Mouse (Mus musculus) naive thymus-derived CD4-positive, alpha-beta T cell, adult 2 months (primary cell): ENCODE results near the gene A930004D18Rik.

ENCODE experiments used
- DNase-seq: peaks from one replicate; pipeline ENCODE4 v3.0.0-alpha.2; 2011; ENCODE audit warnings: low read depth

A930004D18Rik gene

DNA sequence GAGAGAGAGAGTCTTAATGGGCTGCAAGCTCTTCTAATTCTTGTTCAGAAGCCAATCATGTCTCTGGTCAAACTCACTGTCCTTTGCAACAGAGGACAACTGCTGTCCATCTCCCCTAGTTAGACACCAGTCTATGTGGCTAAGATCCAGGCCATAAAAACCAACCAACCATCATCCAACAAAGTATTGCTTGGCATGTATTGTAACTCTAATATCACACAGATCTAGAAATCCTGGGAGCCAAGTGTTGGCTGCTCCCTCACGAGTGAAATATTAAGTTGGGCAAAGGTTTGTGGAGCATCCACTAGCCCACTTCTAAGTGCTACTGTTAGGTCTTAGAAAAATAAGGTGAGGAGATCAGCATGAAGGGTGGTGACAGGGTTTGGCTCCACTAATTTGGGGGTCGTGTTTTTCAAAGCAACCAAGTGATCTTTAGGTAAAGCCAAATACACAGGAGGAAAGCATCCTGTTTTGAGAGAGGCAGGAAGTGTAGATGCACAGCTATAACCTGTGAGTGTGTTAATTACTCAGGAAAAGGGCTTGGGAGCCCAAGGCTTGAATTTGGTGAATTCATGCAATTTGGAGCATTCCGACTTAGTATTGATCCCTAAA is 710 bp upstream of the A930004D18Rik start:
- DNase-seq = no peak

GRCm38 (mm10) chr2:18034371-18035250 is 2.9 kb downstream of the A930004D18Rik start:
- no peak for DNase-seq

- no peak for DNase-seq
Observed at GRCm38 (mm10) chr2:18033166-18034108, 4.1 kb downstream of the A930004D18Rik start.

GRCm38 (mm10) chr2:18032538-18032895 is 5.0 kb downstream of the A930004D18Rik start:
- DNase-seq = no peak

DNA sequence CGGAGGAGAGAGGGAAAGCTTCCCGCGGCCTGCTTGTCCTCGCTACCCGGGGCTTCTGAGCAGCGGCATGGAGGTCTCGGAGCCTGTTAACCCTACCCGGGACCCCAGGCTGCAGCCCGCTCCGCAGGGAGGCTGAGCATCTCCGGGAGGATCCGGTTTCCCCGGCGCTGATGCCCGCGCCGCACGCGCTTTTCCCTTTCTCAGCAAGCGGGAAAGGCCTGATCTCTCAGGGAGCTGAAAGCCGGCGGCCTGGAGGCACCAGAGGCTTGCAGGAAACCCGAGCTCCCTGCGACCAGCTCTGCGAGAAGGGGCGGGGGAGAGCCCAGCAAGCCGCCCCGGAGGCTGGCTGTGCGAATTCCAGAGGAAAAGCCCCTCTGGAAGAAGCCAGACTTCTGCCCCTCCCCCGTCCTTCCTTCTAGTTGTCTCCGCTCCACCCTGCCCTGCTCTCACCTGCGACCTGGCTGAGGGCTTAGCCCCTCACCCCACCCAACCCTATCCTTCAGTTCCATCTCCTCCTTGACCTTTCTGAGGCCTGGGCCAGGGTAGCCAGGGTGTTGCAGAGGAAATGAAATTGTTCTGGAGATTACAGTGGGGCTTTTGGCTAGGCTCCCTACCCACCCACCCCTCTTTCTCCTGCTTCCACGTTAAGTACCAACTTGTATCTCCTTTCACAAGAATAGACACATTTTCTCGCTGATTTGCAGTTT is 5.6 kb downstream of the A930004D18Rik start:
- no peak for DNase-seq

DNA sequence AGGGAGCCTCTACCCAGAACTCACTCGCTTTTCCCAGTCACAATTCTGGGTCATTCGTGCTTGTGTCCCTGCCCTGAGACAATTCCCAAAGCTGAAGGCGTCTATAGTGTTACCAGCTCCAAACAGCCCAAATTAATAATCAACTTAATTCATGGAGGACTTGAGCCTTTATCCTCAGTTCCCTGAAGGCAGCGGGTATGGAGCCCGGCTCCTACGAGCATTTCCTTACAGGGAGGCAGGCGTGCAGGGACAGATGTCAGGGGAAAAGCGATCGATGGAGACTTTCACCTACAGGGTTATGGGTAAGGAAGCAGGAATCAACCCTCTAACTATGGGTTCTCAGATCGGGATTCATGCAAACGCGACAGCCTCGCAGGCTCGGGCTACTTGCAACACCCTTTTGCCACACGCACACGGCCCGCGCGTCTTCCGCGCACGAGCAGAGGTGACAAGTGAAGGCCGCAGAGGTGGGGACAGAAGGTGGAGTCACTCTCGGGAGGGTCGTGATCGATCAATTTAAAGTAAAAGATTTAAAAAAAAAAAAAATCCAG is 6.2 kb downstream of the A930004D18Rik start:
- DNase-seq = peak; percentile 35

DNA sequence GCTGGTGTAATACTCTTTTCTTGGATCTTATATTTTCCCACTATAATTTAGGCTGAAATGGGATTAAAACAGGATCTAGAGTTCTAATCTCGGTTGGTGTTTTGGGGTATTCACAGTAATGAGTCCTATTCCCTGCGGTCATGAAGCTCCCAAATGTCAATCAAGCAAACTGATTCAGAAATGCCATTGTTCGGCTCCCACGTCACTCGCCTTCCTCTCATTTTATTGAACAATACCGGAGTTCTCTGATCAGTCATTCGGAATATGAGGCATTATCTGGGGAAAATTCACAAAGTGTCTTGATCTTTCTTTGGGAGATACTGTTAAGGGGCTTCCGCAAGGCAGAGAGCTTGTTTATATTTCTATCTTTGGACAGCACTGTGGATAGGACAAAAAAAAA is 7.0 kb downstream of the A930004D18Rik start:
- no peak for DNase-seq

DNA sequence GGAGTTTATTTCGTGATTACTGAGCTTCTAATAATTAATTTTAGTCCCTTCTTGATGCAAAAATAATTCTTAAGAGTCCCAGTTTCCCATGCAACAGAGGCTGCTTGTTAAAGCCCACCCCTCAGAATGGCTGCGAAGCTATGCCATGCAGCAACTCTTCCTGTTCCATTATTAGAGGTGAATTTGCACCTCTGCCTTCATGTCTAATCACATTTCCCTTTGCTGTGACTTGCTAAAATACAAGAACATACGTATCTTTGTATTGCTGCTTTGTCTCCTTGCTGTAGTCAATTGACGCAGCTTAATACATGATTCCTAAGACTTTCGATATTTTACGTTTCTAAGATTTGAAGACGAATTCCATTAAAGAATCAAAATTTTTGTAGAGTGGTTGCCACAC is 7.9 kb downstream of the A930004D18Rik start:
- DNase-seq = no peak

GRCm38 (mm10) chr2:18028140-18029021 is 9.2 kb downstream of the A930004D18Rik start:
- peak; percentile 73 for DNase-seq

GRCm38 (mm10) chr2:18027448-18028139 is 9.9 kb downstream of the A930004D18Rik start:
- DNase-seq = peak; percentile 95

GRCm38 (mm10) chr2:18026116-18026947 is 11.2 kb downstream of the A930004D18Rik start:
- peak; percentile 46 for DNase-seq

GRCm38 (mm10) chr2:18025781-18026115 is 11.8 kb downstream of the A930004D18Rik start:
- DNase-seq = peak; percentile 39

GRCm38 (mm10) chr2:18025116-18025515 is 12.4 kb downstream of the A930004D18Rik start:
- DNase-seq = no peak

DNA sequence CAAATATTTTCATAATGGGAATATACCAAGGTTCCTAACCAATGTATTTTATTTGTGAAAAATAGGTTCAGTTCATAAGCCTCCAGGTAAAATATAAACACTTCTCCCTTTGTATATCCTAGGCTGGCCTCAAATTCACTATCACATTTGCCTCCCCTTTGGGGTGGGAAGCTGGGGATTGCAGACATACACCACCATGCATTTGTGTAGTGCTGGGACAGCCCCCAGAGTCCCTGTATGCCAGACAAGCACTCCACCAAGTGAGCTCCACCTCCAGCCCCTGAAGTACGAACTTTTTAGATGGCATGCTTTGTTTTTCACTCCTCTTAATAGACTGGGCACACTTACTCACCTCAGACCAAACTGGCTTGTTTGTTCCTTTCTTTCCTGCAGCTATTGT is 14.7 kb downstream of the A930004D18Rik start:
- no peak for DNase-seq

GRCm38 (mm10) chr2:18019122-18019521 is 18.4 kb downstream of the A930004D18Rik start:
- DNase-seq = no peak

GRCm38 (mm10) chr2:18017321-18017720 is 20.2 kb downstream of the A930004D18Rik start:
- DNase-seq = no peak

GRCm38 (mm10) chr2:18016639-18017038 is 20.9 kb downstream of the A930004D18Rik start:
- DNase-seq = no peak

DNA sequence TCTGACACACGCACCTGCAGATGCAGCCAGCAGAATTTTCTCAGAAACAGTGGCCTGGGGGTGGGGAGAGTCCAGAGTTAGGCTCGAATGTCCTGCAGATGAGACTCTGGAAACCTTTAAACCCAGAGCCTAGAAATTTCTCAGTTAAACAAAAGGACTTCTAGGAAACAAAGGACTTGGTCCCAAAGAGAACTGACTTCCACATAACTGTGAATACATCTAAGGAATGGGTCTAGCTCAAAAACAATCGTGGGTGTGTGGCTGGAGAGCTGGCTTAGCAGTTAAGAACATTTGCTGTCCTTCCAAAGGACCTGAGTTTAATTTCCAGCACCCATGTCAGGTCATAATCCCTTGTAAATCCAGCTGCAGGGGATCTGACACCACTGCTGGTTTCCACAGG is 22.0 kb downstream of the A930004D18Rik start:
- DNase-seq = no peak

- no peak for DNase-seq
Observed at GRCm38 (mm10) chr2:18012866-18013265, 24.7 kb downstream of the A930004D18Rik start.
